Mouse (Mus musculus): ENCODE measurements at regions not wholly inside any gene's neighbourhood (a gene's known extent, or its start where the extent isn't known, plus 50 kb on each side); places are given as distances from the start of the nearest gene placed in this dataset.

- WGBS = 83% methylated on average over 3 of the region's 3 CpGs
- no peak overlapping the region for H3K4me2 ChIP-seq
- ATAC-seq (ENCODE audit: insufficient number of reproducible peaks, low FRiP score) = no peak
- no peak overlapping the region for H3K4me3 ChIP-seq
- H3K9me3 ChIP-seq (replicated peaks) = no peaks in the 10 kb centered on the region
- H3K27me3 ChIP-seq (replicated peaks) = no peaks in the 10 kb centered on the region; the same call in 1 of the 2 replicates
- no peaks in the 10 kb centered on the region for H3K36me3 ChIP-seq
- no peak overlapping the region for H3K27ac ChIP-seq (ENCODE audit: poor library complexity, severe bottlenecking)
- no peak overlapping the region for H3K9ac ChIP-seq
- 0 out of 2 replicates have a peak, but pooled peaks cover 2% of the 10 kb centered on the region for H3K4me1 ChIP-seq (replicated peaks)
These were observed 221.0 kb upstream of the Foxq1 start for GRCm38 (mm10) chr13:31334981-31335380.

GRCm38 (mm10) chr13:31337631-31338030 lies 218.3 kb upstream of the Foxq1 start:
- Histone ChIP-seq H3K4me3 (no peak overlapping the region), H3K4me2 (no peak overlapping the region), H3K9me3 (replicated peaks) (0 out of 2 replicates have a peak, but pooled peaks cover 4% of the 10 kb centered on the region), H3K9ac (no peak overlapping the region), H3K27ac (ENCODE audit: poor library complexity, severe bottlenecking) (no peak overlapping the region), H3K27me3 (replicated peaks) (no peaks in the 10 kb centered on the region; the same call in 1 of the 2 replicates), H3K36me3 (no peaks in the 10 kb centered on the region), H3K4me1 (replicated peaks) (no peaks in the 10 kb centered on the region)
- 64% methylated on average over 6 of the region's 6 CpGs for WGBS
- no peak for ATAC-seq (ENCODE audit: insufficient number of reproducible peaks, low FRiP score)

DNA sequence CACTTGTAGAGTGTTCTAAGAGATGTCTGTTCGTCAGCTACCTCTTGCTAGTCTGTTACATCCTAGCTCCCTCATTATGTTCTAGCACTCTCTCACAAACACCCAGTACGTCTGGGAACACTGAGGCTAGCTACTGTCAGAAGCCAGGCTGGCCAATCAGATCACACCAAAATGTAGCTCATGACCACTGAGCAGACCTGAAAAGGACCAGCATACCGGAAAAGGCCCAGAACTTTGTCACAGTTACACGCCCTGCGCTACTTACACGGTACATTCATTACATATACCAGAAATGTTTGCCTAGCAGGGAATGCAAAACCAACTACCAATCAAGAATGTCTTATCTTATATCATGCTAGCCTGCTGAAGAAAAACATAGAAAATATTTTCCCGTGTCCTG lies 216.5 kb upstream of the Foxq1 start:
- no peak for ATAC-seq (ENCODE audit: insufficient number of reproducible peaks, low FRiP score)
- Histone ChIP-seq H3K4me3 (no peak overlapping the region), H3K27ac (ENCODE audit: poor library complexity, severe bottlenecking) (no peak overlapping the region), H3K36me3 (no peaks in the 10 kb centered on the region), H3K4me2 (no peak overlapping the region), H3K9ac (no peak overlapping the region), H3K4me1 (replicated peaks) (no peaks in the 10 kb centered on the region), H3K27me3 (replicated peaks) (no peaks in the 10 kb centered on the region; the same call in 1 of the 2 replicates), H3K9me3 (replicated peaks) (0 out of 2 replicates have a peak, but pooled peaks cover 4% of the 10 kb centered on the region)
- 79% methylated on average over 7 of the region's 7 CpGs for WGBS

- Histone ChIP-seq H3K9me3 (replicated peaks) (0 out of 2 replicates have a peak, but pooled peaks cover 5% of the 10 kb centered on the region), H3K4me3 (no peak overlapping the region), H3K4me1 (replicated peaks) (no peaks in the 10 kb centered on the region), H3K4me2 (no peak overlapping the region), H3K27ac (ENCODE audit: poor library complexity, severe bottlenecking) (no peak overlapping the region), H3K27me3 (replicated peaks) (no peaks in the 10 kb centered on the region; the same call in 1 of the 2 replicates), H3K9ac (no peak overlapping the region), H3K36me3 (no peaks in the 10 kb centered on the region)
- 65% methylated on average over 2 of the region's 2 CpGs for WGBS
- no peak for ATAC-seq (ENCODE audit: insufficient number of reproducible peaks, low FRiP score)
These were observed 216.0 kb upstream of the Foxq1 start for GRCm38 (mm10) chr13:31339901-31340300.

GRCm38 (mm10) chr13:31340363-31340948 lies 215.5 kb upstream of the Foxq1 start:
- WGBS = 66% methylated on average over 7 of the region's 7 CpGs
- no peak for ATAC-seq (ENCODE audit: insufficient number of reproducible peaks, low FRiP score)
- H3K4me1 ChIP-seq (replicated peaks) = no peaks in the 10 kb centered on the region

GRCm38 (mm10) chr13:31341282-31342100 lies 214.4 kb upstream of the Foxq1 start:
- 72% methylated on average over 15 of the region's 15 CpGs for whole genome bisulfite sequencing
- H3K4me3 ChIP-seq = no peak overlapping the region

More at GRCm38 (mm10) chr13:31340363-31340948, 215.5 kb upstream of the Foxq1 start:
- H3K36me3 ChIP-seq = no peaks in the 10 kb centered on the region
- H3K27me3 ChIP-seq (replicated peaks) = no peaks in the 10 kb centered on the region; the same call in 1 of the 2 replicates
- no peak overlapping the region for H3K9ac ChIP-seq
- H3K9me3 ChIP-seq (replicated peaks) = 0 out of 2 replicates have a peak, but pooled peaks cover 8% of the 10 kb centered on the region
- H3K4me3 ChIP-seq = no peak overlapping the region
- no peak overlapping the region for H3K27ac ChIP-seq (ENCODE audit: poor library complexity, severe bottlenecking)
- no peak overlapping the region for H3K4me2 ChIP-seq

GRCm38 (mm10) chr13:31346205-31346604 lies 209.7 kb upstream of the Foxq1 start:
- 0 out of 2 replicates have a peak, but pooled peaks cover 4% of the 10 kb centered on the region for H3K27me3 ChIP-seq (replicated peaks)
- no peak overlapping the region for H3K27ac ChIP-seq (ENCODE audit: poor library complexity, severe bottlenecking)
- peaks cover 8% of the 10 kb centered on the region for H3K4me1 ChIP-seq (replicated peaks)
- H3K4me3 ChIP-seq = no peak overlapping the region
- H3K9me3 ChIP-seq (replicated peaks) = 0 out of 2 replicates have a peak, but pooled peaks cover 8% of the 10 kb centered on the region
- H3K36me3 ChIP-seq = no peaks in the 10 kb centered on the region
- WGBS = 45% methylated on average over 1 of the region's 1 CpGs
- no peak for ATAC-seq (ENCODE audit: insufficient number of reproducible peaks, low FRiP score)
- H3K9ac ChIP-seq = no peak overlapping the region
- H3K4me2 ChIP-seq = no peak overlapping the region

More at GRCm38 (mm10) chr13:31341282-31342100, 214.4 kb upstream of the Foxq1 start:
- ATAC-seq (ENCODE audit: insufficient number of reproducible peaks, low FRiP score) = no peak
- Histone ChIP-seq H3K27ac (ENCODE audit: poor library complexity, severe bottlenecking) (no peak overlapping the region), H3K36me3 (no peaks in the 10 kb centered on the region), H3K4me2 (no peak overlapping the region), H3K9ac (no peak overlapping the region), H3K9me3 (replicated peaks) (0 out of 2 replicates have a peak, but pooled peaks cover 8% of the 10 kb centered on the region), H3K27me3 (replicated peaks) (no peaks in the 10 kb centered on the region; the same call in 1 of the 2 replicates), H3K4me1 (replicated peaks) (no peaks in the 10 kb centered on the region)

- no peak overlapping the region for H3K4me3 ChIP-seq
- H3K36me3 ChIP-seq = no peaks in the 10 kb centered on the region
- no peak overlapping the region for H3K27ac ChIP-seq (ENCODE audit: poor library complexity, severe bottlenecking)
- no peak overlapping the region for H3K4me2 ChIP-seq
- H3K9ac ChIP-seq = no peak overlapping the region
- 0 out of 2 replicates have a peak, but pooled peaks cover 8% of the 10 kb centered on the region for H3K9me3 ChIP-seq (replicated peaks)
- ATAC-seq (ENCODE audit: insufficient number of reproducible peaks, low FRiP score) = no peak
- 0 out of 2 replicates have a peak, but pooled peaks cover 4% of the 10 kb centered on the region for H3K27me3 ChIP-seq (replicated peaks)
- 60% methylated on average over 2 of the region's 2 CpGs for WGBS
- peaks cover 8% of the 10 kb centered on the region for H3K4me1 ChIP-seq (replicated peaks)
These were observed 208.9 kb upstream of the Foxq1 start for GRCm38 (mm10) chr13:31347000-31347399.

DNA sequence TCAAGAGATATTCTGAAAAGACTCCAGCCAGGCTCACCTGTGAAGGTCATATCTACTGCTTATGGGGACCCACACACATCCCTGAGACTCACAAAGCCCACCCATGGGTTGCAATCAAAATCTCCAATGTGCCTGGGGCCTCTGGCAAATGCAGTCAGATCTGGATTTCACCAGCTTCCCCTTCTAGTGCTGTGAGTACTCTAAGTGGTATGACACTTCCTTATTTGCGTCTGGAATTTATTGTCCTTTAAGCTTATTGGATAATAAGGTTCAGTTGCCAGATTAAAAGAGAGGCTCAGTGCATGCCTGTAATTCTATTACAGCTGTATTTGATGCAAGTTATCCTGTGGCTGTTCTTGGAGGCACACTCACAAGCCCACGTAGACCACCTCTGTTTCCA lies 206.3 kb upstream of the Foxq1 start:
- Histone ChIP-seq H3K9ac (no peak overlapping the region), H3K27me3 (replicated peaks) (0 out of 2 replicates have a peak, but pooled peaks cover 11% of the 10 kb centered on the region), H3K4me3 (no peak overlapping the region), H3K36me3 (no peaks in the 10 kb centered on the region), H3K4me2 (no peak overlapping the region), H3K27ac (ENCODE audit: poor library complexity, severe bottlenecking) (no peak overlapping the region), H3K9me3 (replicated peaks) (0 out of 2 replicates have a peak, but pooled peaks cover 4% of the 10 kb centered on the region), H3K4me1 (replicated peaks) (peaks cover 8% of the 10 kb centered on the region)
- ATAC-seq (ENCODE audit: insufficient number of reproducible peaks, low FRiP score) = no peak
- WGBS = 60% methylated on average over 2 of the region's 2 CpGs

GRCm38 (mm10) chr13:31351481-31351880 lies 204.5 kb upstream of the Foxq1 start:
- Histone ChIP-seq H3K9ac (no peak overlapping the region), H3K27me3 (replicated peaks) (0 out of 2 replicates have a peak, but pooled peaks cover 11% of the 10 kb centered on the region), H3K4me1 (replicated peaks) (peaks cover 8% of the 10 kb centered on the region), H3K27ac (ENCODE audit: poor library complexity, severe bottlenecking) (no peak overlapping the region), H3K4me2 (no peak overlapping the region), H3K9me3 (replicated peaks) (no peaks in the 10 kb centered on the region), H3K36me3 (no peaks in the 10 kb centered on the region), H3K4me3 (no peak overlapping the region)
- ATAC-seq (ENCODE audit: insufficient number of reproducible peaks, low FRiP score) = no peak

DNA sequence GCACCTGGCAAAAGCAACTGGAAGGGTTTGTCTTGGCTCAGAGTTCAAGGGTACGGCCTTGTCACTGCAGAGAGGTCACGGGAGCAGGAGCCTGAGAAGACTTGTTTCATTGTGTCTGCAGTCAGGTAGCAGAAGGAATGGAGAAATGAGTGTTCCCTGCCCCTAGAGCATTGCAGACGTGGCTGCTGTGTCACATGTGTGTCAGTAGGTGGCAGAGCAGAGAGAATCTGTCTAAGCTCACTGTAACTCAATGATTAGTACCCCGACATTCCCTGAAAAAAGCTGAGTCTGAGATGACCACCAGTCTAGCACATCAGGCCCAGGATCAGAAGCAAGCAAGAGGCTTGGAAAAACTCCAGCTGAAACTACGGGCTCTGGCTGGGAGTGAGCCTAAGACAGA lies 203.1 kb upstream of the Foxq1 start:
- H3K27ac ChIP-seq (ENCODE audit: poor library complexity, severe bottlenecking) = no peak overlapping the region
- H3K36me3 ChIP-seq = no peaks in the 10 kb centered on the region
- H3K4me3 ChIP-seq = no peak overlapping the region
- no peak overlapping the region for H3K4me2 ChIP-seq
- ATAC-seq (ENCODE audit: insufficient number of reproducible peaks, low FRiP score) = no peak
- 0 out of 2 replicates have a peak, but pooled peaks cover 11% of the 10 kb centered on the region for H3K27me3 ChIP-seq (replicated peaks)
- no peak overlapping the region for H3K9ac ChIP-seq
- H3K4me1 ChIP-seq (replicated peaks) = peaks cover 8% of the 10 kb centered on the region
- WGBS = 73% methylated on average over 5 of the region's 5 CpGs
- H3K9me3 ChIP-seq (replicated peaks) = no peaks in the 10 kb centered on the region

Measured in heart, embryonic 12.5 days (tissue).